Mouse (Mus musculus) adrenal gland, adult (tissue): ENCODE measurements around the gene Spc24.
"Not testable (repeated sequence)": the region's sequence is repeated elsewhere in the genome, so short reads cannot be mapped to it uniquely, and the experiment has no call there.

Source experiments
- DNase-seq, 2 experiments: peaks; one replicate each; pipeline ENCODE4 v3.0.0; 2022 to 2023; ENCODE audit warnings: low spot score in 1 of 2; ENCODE audit not compliant: inconsistent age in 2 of 2

Gene Spc24

DNA sequence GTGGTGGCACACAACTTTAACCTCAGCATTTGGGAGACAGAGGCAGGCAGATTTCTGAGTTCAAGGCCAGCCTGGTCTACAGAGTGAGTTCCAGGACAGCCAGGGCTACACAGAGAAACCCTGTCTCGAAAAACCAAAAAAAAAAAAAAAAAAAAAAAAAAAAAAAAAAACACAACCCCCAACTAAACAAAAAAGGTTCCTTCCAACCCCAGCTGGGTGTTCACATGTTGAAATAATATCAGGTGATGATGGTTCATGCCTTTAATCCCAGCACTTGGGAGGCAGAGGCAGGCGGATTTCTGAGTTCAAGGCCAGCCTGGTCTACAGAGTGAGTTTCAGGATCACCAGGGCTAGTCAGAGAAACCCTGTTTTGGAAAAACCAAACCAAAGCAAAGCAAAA lies 26.2 kb upstream of the Spc24 start:
- not testable (repeated sequence) for DNase-seq

DNA sequence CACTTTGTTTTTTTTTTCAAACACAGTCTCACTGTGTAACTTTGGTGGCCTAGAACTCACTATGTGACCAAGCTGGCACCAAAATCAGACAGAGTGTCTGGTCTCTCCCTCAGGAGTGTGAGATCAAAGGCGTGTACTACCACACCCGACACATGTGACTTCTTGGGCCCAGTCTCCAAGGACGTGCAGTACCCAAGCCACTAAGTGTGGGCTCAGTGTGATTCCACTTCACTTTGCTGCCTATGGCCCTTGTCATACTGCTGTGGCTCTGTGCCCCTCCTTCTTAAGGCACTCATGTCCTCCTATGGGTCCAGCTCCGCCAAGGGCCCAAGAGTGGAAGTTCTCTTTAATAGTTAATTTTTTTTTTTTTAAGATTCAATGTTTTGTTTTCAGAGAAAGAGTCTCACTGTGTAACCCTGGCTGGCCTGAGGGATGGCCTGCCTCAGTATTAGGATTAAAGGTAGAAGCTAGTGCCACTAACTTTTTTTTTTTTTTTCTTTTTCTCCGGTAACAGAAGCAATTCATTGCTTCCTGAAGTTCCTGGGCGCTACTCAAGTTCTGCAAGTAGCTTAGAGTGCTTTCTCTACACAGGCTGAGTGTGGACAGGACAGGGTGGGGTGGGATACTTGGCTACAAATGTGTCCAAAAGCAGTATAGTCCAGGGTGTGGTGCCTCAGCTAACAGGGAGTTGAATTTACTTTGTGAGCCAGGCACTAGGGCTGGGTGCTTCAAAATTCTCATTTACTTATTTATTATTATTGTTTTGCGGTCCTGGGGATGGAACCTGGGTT lies 24.6 kb upstream of the Spc24 start:
- no peak for DNase-seq

DNA sequence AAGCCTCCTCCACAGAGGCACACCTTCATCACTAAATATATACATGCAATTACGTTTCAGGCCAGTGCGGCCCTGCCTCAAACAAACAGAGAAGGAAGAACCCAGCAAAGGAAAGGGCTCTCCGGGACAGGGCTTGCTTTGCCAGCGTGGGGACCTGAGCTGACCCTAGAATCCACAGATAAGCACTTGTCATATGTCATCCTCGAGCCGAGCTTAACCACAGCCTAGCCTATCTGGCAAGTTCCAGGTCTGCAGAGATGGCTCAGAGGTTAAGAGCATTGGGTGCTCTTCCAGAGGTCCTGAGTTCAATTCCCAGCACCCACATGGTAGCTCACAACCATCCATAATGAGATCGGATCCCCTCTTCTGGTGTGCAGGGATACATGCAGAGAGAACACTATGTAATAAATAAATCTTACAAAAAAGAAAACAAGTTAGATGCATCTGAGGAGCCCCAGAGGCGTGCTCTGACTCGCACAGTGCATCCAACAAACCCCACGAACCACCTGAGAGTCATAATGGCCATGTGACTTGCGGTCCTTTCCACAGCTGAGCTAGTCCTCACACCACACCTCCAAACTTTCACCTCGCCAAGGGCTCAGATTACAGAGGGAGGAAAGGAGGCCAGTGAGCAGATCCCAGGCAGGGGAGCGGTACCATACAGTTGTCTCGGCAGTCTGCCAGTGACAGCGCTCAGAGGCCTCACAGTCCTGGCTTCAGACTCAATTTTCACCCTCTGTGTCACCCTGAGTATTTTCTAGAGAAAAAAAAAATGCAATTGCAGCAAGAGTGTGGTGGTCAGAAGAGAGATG lies 21.8 kb upstream of the Spc24 start:
- DNase-seq = no peak

DNA sequence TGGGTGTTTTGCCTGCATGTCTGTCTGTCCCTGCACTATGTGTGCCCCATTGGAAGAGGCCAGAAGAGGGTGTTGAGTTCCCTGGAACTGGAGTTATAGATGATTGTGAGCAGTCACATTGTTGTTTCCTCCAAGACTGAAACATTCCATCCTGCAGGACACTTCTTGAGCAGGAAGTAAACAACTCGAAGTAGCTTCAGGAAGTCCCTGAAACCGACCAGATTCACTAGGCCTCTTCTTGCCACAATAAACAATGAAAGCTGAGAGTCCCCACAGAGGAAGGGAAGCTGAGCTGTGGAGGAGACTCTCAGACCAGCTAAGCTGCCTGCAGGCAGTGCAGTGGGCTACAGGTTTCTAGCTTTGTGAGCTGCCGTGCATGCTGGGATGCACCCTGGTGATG lies 17.6 kb upstream of the Spc24 start:
- no peak for DNase-seq

DNA sequence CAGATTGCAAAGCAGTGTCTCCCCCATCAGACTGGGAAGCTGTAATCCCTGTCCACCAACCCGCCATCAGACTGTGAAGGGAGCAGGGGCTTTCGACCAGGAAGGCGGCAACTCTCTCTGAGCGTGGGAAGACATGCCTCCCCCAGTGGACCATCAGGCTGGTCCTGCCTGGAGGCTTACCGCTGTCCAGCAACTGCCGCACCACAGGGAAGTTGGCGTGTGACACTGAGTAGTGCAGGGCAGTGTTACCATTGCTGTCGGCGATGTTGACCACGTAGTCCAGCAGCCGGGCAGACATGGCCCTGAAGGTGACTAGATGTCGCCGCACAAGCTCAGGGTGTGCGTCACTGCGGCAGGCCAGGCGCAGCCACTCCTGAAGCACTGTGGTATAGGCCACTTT lies 14.2 kb upstream of the Spc24 start:
- DNase-seq = no peak

DNA sequence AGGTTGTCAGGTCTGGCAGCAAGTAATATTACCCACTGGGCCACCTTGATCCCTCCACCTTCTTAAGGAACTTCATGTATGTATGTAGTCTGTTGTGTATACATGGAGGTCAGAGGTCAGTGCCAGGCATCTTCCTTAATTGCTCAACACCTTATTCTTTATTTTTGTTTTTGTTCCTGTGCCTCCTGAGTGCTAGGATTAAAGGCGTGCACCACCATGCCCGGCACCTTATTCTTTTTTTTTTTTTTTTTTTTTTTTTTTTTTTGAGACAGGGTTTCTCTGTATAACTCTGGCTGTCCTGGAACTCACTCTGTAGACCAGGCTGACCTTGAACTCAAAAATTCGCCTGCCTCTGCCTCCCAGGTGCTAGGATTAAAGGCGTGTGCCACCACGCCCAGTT lies 13.3 kb upstream of the Spc24 start:
- not testable (repeated sequence) for DNase-seq

DNA sequence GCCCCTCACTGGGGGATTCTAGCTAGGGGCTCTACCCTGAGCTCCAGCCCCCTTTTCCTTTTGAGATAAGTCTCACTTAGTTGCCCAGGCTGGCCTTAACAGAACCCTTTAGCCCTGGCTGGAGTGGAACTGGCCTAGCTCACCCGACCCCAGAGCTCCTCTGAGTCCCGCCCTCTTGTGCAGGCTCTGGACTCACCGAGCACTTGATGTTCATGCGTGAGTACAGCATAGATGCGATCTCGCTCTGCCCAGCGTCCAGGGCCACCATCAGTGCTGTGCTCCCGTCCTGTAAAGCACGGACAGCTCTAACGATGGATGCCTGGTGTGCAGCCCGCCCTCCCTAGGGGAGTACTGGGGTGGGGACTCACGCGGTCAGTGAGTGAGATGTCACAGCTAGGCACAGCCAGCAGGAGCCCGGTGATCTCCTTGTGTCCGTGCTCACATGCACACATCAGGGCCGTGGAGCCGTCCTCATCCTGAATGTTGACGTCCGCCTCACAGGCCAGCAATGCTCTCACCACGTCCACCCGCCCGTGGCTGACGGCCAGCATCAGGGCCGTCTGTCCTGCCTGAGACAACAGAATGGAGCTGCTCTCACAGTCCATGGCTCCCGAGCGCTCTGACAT lies 9.6 kb upstream of the Spc24 start:
- peak in 1 of 2 experiments; percentile 34 for DNase-seq

DNA sequence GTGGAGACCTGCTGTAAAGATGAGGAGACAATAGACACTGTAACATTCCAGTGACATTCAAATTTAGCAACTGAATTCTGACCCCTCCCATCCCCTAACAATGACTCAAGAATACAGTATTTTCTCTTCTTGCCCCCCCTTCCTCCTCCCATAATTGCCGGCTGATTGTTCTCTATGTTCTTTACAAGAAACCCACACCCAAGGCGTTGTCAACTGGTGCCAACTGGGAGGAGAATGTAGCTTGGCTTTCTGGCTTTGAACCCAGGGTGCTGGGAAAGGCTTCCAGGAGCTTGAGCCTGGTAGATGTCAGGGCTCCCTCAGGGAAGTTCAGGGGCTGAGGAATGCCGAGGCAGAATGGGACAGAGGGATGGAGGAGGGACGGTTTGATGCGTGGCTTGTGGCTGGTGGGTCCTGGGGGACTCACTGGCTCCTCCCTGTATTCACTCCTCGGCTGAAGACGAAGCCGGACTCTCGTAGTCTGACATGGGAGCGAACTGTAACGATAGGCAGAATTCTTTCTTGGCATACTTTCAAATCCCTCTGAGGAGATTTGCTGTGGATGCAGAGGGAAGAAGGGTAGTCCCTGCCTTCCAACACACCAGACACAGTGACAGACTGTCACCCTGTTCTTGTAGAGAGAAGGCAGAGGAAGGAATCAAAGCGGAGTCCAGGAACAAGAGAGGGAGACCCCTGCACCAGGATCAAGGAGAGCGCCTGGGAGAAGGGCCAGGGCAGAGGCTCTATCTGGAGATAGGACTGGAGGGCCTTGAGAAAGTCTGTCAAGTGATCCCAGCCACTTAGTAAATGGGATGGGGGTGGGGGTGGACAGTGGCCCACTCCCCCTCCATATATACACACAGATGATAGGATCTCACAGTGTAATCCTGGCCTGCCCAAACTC lies 8.7 kb upstream of the Spc24 start:
- DNase-seq = no peak

DNA sequence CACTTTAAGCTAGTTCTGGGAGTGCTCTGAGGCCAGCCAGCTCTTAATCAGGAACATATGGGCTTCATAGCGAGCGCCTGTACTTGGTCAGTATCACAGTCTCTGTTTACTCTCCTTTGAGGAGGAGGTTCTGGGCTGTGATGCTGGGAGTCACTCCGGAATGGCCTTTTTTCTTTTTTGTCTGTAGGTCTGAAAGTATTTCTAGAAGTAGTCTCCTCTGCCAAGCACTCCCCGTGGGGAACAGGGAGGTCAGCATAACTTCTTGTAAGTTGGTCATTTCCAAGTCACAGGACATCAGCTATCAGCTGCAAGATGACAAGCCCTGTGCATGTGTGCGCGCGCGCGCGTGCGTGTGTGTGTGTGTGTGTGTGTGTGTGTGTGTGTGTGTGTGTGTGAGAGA lies 7.8 kb upstream of the Spc24 start:
- DNase-seq = no peak

DNA sequence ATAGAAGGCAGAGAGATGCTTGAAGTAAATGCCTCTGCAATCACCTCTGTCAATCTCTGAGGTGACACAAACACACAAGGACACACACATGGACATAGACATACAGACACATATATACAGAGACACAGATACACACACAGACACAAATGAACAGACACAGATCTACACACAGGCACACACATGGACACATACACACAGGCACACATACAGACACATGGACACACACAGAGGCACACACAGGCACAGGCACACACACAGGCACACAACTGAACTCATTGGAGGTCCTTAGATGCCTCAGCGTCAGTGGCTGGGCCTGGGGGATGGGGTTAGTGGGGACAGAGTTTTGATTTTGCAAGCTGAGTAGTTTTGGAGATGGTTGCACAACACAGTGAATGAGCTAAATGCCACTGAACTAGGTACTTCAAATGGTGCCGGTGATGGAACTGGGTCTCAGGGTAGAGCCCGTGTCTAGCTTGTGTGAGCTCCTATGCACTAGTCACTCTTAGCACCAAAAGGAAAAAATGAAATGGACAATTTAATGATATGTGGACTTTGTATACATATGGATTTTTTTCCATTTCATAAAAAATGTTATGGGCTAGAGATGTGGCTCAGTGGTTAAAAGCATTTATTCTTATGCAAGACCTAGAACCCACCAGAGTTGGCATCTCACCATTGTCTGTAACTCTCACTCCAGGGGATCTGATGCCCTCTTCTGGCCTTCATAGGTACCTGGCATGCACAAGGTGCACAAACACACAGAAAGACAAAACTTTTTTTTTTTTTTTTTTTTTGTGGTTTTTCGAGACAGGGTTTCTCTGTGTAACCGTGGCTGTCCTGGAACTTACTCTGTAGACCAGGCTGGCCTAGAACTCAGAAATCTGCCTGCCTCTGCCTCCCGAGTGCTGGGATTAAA lies 4.2 kb upstream of the Spc24 start:
- DNase-seq = no peak

DNA sequence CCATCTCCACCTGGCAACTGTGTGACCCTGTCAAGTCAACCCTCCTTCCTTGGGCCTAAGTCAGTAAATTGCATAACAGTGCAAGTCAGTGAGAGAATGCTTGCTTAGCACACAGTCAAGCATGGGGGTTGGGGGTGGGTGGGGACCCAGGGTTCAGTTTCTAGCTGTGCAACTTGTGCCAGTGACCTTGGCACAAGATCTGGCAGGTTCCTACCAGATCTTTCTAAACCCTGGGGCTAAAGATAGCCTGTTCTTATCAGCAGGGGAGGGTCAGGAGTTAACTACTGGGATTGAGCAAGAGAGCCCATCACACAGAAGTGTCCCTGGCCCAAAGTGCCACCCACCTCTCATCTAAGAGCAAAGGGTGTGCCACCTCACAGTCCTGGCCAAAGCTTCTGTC lies 2.0 kb upstream of the Spc24 start:
- DNase-seq = peak; percentile 51 to 74

DNA sequence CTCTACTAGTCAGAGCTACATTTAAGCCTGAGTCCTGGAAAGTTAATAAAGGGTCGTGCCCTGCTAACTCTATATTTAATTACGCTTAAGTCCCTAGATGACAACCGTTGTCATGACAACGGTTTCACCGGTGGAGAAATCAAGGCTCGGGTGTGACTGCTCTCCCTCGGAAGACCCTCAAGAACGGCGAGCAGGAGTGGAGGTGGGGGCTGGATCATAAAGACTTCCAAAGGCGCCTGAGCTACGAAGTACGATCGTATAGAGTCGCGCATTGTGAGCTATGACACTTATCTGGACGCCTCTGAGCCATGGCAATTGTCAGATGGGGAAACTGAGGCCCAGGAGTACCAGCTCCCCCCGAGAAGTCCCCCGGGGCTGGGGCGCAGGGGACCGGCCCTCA lies 385 bp downstream of the Spc24 start:
- no peak for DNase-seq

DNA sequence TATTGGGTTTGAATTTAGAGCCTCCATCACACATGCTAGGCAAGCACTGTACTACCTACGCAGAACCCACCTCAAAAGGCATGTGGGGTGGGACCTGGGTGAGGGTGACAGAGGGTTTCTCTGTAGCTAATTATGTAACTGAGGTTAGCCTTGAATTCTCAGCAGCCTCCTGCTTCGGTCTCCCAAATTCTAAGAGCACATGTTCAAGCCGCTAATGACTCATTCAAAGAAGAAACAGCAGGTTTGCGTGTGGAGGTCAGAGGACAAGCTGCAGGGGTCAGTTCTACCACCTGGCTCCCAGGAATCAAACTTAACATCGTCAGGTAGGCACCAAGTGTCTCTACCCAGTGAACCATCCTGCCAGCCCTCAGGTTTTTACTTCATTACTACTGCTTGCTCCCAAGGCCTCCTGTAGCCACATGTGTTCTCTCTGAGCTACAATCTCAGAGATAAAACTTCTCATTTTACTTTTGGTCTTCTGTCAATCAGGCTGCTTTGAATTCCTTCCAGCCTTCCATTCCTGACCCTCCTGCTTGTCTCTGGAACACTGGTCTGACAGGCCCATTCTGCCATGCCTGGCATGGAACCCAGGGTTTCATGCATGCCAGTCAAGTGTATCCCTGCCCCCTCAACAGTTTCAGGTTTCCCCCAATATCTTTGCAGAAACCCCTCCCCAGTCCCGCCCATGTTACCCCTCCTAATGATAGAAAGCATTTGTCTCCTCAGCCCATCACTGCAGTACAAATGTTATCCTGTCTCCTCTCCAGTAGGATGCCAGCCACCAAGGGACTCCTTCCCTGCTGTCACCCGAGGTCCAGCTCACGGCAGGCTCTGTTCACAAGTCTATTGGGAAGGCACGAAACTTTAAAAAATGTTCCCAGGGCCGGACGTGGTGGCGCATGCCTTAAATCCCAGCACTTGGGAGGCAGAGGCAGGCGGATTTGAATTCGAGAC lies 1.2 kb downstream of the Spc24 start:
- no peak for DNase-seq

DNA sequence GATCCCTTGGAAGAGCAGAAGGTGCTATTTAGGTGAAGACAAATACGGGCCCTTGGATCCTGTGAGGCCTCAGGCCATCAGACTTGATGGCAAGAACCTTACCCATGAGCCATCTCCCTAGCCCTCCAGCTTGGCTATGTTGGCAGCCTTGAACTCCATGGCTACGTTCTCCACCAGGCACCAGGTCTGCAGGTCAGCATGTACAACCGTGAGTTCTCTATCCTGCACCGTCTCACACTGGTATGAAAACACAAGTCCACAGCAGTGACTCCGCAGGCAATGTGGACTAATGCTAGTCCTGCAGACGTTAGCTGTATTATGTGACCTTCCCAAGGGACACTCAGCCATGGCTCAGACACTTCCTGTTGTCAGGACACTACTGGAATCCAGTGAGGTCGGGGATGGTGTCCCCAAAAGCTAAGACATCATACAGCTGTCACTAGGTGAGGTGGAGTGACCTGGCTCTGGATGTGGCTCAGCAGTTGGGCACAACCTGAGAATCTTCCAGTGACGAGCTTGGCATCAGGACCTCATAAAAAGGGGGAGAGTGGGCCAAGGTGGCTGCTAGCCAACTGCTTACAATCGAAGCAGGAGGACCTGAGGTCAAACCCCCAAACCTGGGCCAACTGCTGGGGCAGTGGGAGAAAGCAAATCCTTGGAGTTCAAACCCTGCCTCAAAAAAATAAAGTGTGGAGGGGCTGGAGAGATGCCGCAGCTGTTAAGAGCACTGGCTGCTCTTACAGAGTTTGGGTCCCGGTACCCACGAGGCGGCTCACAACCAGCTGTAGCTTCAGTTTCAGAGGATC lies 5.4 kb downstream of the Spc24 start:
- peak; percentile 28 to 60 for DNase-seq

DNA sequence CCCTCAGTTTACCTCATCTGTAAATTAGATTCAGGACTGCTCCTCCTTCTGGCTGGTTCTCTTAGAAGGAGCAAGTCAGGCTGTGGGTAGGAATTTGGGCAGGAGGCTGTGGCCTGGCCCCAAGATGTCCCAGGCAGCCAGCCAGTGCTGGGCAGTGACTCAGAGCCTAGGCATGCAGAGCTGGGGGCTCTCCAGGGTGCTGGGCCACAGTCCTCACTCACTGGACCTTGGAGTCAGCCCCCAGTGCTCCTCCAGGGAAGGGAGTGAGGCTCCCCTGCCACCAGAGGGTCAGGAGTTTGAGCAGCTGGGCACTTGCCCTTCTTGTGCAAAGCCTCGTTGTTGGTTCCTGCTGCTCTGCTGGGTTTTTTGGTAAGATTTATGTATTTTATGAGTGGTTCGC lies 6.1 kb downstream of the Spc24 start:
- DNase-seq = peak; percentile 91 to 95

DNA sequence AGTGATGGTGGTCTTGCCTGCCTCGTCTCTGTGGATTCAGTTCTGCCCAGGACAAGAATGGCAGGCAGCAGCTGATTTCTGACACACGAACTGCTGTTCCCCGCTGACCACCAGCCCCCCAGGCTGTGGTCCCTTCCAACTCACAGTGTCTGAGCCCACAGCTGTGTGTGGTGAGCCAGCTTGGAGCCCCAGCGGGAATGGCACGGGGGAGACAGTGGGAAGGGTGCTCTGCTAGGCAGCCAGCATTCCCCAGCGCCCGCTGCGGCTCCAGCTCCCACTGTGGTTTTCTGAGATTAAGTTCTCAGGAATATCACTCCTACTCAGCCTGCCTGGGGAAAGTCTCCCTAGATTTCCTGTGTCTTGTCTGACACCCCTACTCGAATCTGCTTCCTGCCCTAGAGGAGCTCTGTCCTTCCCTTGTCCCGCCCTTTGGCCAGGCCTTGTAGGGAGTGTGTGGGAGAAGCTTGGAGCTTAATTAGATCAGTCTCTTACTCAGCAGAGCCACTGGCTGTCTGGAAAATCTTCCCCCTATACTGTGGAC lies 7.8 kb downstream of the Spc24 start:
- peak; percentile 49 to 78 for DNase-seq

DNA sequence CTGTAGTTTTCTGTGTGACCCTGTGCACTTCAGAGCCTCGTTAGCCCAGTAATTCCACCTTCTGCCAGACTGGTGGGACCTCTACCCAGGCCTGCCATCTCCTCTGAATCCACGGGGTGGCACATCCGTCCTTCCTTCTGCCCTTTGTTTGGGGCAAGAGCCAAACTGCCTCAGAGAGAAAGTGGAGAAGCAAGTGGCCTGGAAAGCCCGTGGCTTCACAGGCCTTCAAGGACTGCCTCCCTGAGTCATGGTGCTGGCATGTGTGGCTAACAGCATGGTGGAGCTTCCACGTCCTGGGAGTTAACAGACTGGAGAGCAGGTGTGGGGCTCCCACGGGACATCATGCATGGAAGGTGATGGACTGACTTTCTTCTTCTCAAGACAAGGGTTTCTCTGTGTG lies 8.8 kb downstream of the Spc24 start:
- peak; percentile 82 to 90 for DNase-seq

DNA sequence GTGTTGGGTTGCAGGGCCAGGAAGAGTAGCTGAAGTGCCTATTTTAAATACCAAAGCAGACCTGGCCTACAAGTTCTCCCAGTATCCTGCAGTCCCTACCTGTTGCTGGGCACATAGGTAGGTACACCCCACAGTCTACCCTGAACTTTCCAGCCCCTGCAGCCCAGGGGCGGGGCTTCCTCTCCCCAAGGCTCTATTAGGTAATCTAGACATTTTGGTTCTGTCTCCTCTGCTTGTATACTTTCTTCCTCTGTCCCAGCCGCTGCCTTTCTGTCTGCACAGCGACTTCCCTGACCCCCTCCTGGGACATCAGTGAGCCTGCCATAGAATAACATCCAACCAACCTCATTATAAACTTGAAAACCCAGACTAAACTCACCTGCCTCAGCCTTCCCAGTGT lies 9.7 kb downstream of the Spc24 start:
- DNase-seq = peak; percentile 29 to 58
